Mouse (Mus musculus): Measurements from ENCODE around the gene Pnma5. TPM values are rescaled to one million over a fixed set of nuclear protein-coding genes. Genes with fewer than 3 reads are reported as not detected.

The Pnma5 gene
- total RNA-seq, 1 experiment, result 36.5 TPM

DNA sequence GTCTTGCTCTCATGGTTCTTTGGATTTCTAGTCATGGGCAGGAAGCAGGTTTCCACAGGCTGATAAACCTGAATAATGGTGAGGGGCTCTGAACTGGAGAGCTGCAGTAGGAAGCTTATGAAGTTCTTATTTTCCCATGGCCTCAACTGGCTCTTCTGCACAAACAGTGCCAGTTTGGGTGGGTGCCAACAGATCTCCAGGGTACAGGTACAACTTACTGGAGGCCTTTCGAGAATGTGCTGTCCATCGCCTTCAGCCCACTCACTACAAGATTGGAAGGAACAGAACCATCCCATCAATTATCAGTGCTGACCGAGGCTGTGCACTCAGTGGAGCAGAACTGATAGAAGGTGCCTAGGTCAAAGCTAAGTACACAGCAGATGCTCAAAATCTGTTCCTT, 48.5 kb downstream of the Pnma5 start:
- Histone ChIP-seq H3K9ac (ENCODE audit: insufficient read depth, low read depth, low read length, poor library complexity, severe bottlenecking) (no peak overlapping the region), H3K36me3 (ENCODE audit: control insufficient read depth, insufficient read depth, low read length, poor library complexity, severe bottlenecking) (no peaks in the 10 kb centered on the region), H3K4me3 (ENCODE audit: insufficient read depth in 1 of 2, low read depth in 1 of 2, low read length in 2 of 2, poor library complexity in 1 of 2, severe bottlenecking in 1 of 2) (no peak overlapping the region), H3K27ac (ENCODE audit: insufficient read depth, low read depth, low read length, poor library complexity, severe bottlenecking) (no peak overlapping the region), H3K4me1 (ENCODE audit: control insufficient read depth in 2 of 2, insufficient read depth in 2 of 2, low read length in 2 of 2, poor library complexity in 1 of 2) (no peaks in the 10 kb centered on the region), H3K9me3 (ENCODE audit: control insufficient read depth, insufficient read depth, low read depth, low read length) (no peaks in the 10 kb centered on the region)
- TF ChIP-seq CHD2 (IDR thresholded peaks at IDR 0.05; ENCODE audit: low read depth, low read length), result no peak
- TF ChIP-seq HCFC1 (IDR thresholded peaks at IDR 0.05; ENCODE audit: borderline replicate concordance, insufficient read depth, low read length), result no peak
- no peak for TF ChIP-seq MAFK (IDR thresholded peaks at IDR 0.05; ENCODE audit: insufficient read depth, low read depth, low read length)
- TF ChIP-seq ZNF384 (IDR thresholded peaks at IDR 0.05; ENCODE audit: low read depth, low read length), result no peak
- TF ChIP-seq ZC3H11A (IDR thresholded peaks at IDR 0.05; ENCODE audit: borderline replicate concordance, low read depth, low read length), result no peak
- no peak for DNase-seq (ENCODE audit: low read depth, low spot score)
- in situ Hi-C loops (cut with MboI; ENCODE audit: low sequenced_read_pairs in 2 of 2, unreplicated experiment in 2 of 2), result no loop called here

DNA sequence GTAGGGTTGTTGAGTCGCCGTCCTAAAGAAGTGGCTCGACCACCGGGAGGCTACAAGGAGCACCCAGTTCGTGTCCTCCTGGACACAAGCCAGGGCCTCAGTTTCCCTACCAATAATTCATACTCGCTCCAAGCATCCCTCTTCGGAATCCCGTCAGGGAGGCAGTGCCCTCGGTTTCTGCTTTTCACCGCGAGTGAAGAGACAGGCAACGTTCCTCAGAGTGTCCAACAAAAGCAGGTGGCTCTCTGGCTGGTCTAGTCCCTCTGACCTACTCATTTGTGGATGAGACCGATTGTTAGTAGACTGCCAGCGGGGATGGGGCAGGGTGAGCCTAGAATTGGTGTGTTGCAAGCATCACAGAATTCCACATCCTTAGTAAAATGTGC, 49.4 kb downstream of the Pnma5 start:
- in situ Hi-C loops (cut with MboI; ENCODE audit: low sequenced_read_pairs in 2 of 2, unreplicated experiment in 2 of 2), result no loop called here
- peak overlapping the region; percentile 92 for H3K9ac ChIP-seq (ENCODE audit: insufficient read depth, low read depth, low read length, poor library complexity, severe bottlenecking)
- H3K27ac ChIP-seq (ENCODE audit: insufficient read depth, low read depth, low read length, poor library complexity, severe bottlenecking), result no peak overlapping the region
- H3K36me3 ChIP-seq (ENCODE audit: control insufficient read depth, insufficient read depth, low read length, poor library complexity, severe bottlenecking), result no peaks in the 10 kb centered on the region
- no peak for TF ChIP-seq MAFK (IDR thresholded peaks at IDR 0.05; ENCODE audit: insufficient read depth, low read depth, low read length)
- peak overlapping the region; percentile 78 to 91 for H3K4me3 ChIP-seq (ENCODE audit: insufficient read depth in 1 of 2, low read depth in 1 of 2, low read length in 2 of 2, poor library complexity in 1 of 2, severe bottlenecking in 1 of 2)
- no peaks in the 10 kb centered on the region for H3K4me1 ChIP-seq (ENCODE audit: control insufficient read depth in 2 of 2, insufficient read depth in 2 of 2, low read length in 2 of 2, poor library complexity in 1 of 2)
- H3K9me3 ChIP-seq (ENCODE audit: control insufficient read depth, insufficient read depth, low read depth, low read length), result no peaks in the 10 kb centered on the region
- DNase-seq (ENCODE audit: low read depth, low spot score), result no peak

DNA sequence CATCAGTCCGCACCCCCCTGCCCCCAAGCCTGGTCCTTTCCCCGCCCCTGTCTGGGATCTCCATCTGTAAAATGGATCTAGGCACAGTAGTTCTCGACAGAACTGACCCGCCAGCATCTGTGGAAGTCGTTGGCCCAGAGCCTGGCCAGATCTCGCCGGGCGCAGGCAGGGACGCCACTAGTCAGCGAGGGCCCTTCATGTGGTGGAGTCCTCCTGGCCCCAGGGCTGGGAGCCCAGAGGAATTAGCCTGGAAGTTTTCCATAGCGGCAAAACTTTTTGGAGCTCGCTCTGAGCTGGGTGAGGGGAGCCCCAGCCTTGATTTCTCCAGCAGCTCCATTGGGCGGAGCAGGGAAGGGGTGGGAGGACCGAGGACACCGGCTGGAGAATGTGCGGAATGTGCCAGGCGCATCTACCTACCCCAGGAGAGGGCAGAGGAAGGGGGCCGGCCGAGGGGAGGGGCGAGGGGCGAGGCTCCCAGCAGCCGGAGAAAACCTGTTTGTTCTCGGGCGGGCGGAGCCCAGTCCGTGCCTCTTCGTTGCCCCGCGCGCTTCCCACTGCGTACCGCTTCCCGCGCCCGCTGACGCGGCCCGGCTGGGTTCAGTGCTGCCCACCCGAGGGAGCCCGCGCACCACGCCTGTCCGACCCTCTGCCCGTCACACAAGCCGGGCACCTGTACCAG, 49.9 kb downstream of the Pnma5 start, which contains the start of gene Zfp185:
TSS of gene Zfp185 (plus strand) at position 499 of the 679 bp plus-strand sequence.
- no peaks in the 10 kb centered on the region for H3K9me3 ChIP-seq (ENCODE audit: control insufficient read depth, insufficient read depth, low read depth, low read length)
- H3K27ac ChIP-seq (ENCODE audit: insufficient read depth, low read depth, low read length, poor library complexity, severe bottlenecking), result no peak within 1 kb of the TSS
- TF ChIP-seq MAFK (IDR thresholded peaks at IDR 0.05; ENCODE audit: insufficient read depth, low read depth, low read length) (no peak), ZC3H11A (IDR thresholded peaks at IDR 0.05; ENCODE audit: borderline replicate concordance, low read depth, low read length) (no peak), CHD2 (IDR thresholded peaks at IDR 0.05; ENCODE audit: low read depth, low read length) (no peak), HCFC1 (IDR thresholded peaks at IDR 0.05; ENCODE audit: borderline replicate concordance, insufficient read depth, low read length) (no peak), ZNF384 (IDR thresholded peaks at IDR 0.05; ENCODE audit: low read depth, low read length) (no peak)
- in situ Hi-C loops (cut with MboI; ENCODE audit: low sequenced_read_pairs in 2 of 2, unreplicated experiment in 2 of 2), result no loop called here
- peak within 1 kb of the TSS; percentile 92 for H3K9ac ChIP-seq (ENCODE audit: insufficient read depth, low read depth, low read length, poor library complexity, severe bottlenecking)
- DNase-seq (ENCODE audit: low read depth, low spot score), result peak; percentile 55
- no peaks in the 10 kb centered on the region for H3K36me3 ChIP-seq (ENCODE audit: control insufficient read depth, insufficient read depth, low read length, poor library complexity, severe bottlenecking)
- H3K4me3 ChIP-seq (ENCODE audit: insufficient read depth in 1 of 2, low read depth in 1 of 2, low read length in 2 of 2, poor library complexity in 1 of 2, severe bottlenecking in 1 of 2), result peak within 1 kb of the TSS; percentile 78 to 91
- H3K4me1 ChIP-seq (ENCODE audit: control insufficient read depth in 2 of 2, insufficient read depth in 2 of 2, low read length in 2 of 2, poor library complexity in 1 of 2), result no peaks in the 10 kb centered on the region

DNA sequence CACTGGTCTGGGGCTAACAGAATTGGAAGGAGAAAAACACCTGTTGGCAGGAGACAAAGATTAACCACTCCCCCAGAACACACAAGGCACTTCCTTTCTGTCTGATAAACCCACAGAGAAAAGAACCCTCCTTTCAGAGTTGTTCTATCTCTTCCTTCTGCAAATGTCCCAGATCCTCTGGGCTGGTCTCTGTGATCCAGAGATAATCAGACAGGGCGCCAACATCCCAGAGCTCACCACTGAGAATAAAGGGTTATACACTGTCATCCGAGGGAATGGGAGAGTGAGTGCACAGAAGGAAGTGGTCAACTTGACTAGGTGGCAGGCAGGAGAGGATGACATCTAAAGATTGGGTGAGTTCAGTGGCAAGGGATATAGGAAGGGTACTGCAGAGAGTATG, 51.3 kb downstream of the Pnma5 start:
- TF ChIP-seq ZNF384 (IDR thresholded peaks at IDR 0.05; ENCODE audit: low read depth, low read length), result no peak
- no peak for TF ChIP-seq MAFK (IDR thresholded peaks at IDR 0.05; ENCODE audit: insufficient read depth, low read depth, low read length)
- no peak for TF ChIP-seq CHD2 (IDR thresholded peaks at IDR 0.05; ENCODE audit: low read depth, low read length)
- no peak for TF ChIP-seq ZC3H11A (IDR thresholded peaks at IDR 0.05; ENCODE audit: borderline replicate concordance, low read depth, low read length)
- TF ChIP-seq HCFC1 (IDR thresholded peaks at IDR 0.05; ENCODE audit: borderline replicate concordance, insufficient read depth, low read length), result no peak
- Histone ChIP-seq H3K27ac (ENCODE audit: insufficient read depth, low read depth, low read length, poor library complexity, severe bottlenecking) (no peak overlapping the region), H3K36me3 (ENCODE audit: control insufficient read depth, insufficient read depth, low read length, poor library complexity, severe bottlenecking) (no peaks in the 10 kb centered on the region), H3K4me3 (ENCODE audit: insufficient read depth in 1 of 2, low read depth in 1 of 2, low read length in 2 of 2, poor library complexity in 1 of 2, severe bottlenecking in 1 of 2) (no peak overlapping the region), H3K4me1 (ENCODE audit: control insufficient read depth in 2 of 2, insufficient read depth in 2 of 2, low read length in 2 of 2, poor library complexity in 1 of 2) (no peaks in the 10 kb centered on the region), H3K9ac (ENCODE audit: insufficient read depth, low read depth, low read length, poor library complexity, severe bottlenecking) (no peak overlapping the region), H3K9me3 (ENCODE audit: control insufficient read depth, insufficient read depth, low read depth, low read length) (no peaks in the 10 kb centered on the region)
- in situ Hi-C loops (cut with MboI; ENCODE audit: low sequenced_read_pairs in 2 of 2, unreplicated experiment in 2 of 2), result no loop called here
- DNase-seq (ENCODE audit: low read depth, low spot score), result no peak

Other genes with a start within 250 kb of the Pnma5 start
- 0.04 and 0.05 TPM in 2 replicates for gene Gabrq, start 211.9 kb downstream of the Pnma5 start, total RNA-seq (2012; rRNA removed)
- 16.2 and 25.9 TPM in 2 replicates for gene Cetn2, start 118.7 kb downstream of the Pnma5 start, total RNA-seq (2012; rRNA removed)
- 14.4 and 15.9 TPM in 2 replicates for gene Nsdhl, start 118.5 kb downstream of the Pnma5 start, total RNA-seq (2012; rRNA removed)
- 8.5 and 9.8 TPM in 2 replicates for gene Zfp185, start 49.8 kb downstream of the Pnma5 start, total RNA-seq (2012; rRNA removed)
- 0.16 and 0.18 TPM in 2 replicates for gene Pnma3, start 27.7 kb upstream of the Pnma5 start, total RNA-seq (2012; rRNA removed)
- 1.2 and 7.9 TPM in 2 replicates for gene Xlr4a, start 45.4 kb upstream of the Pnma5 start, total RNA-seq (2012; rRNA removed)
- gene Xlr3a, start 60.0 kb upstream of the Pnma5 start, total RNA-seq (2012; rRNA removed), result 9.6 and 28.8 TPM in 2 replicates
- gene Gm14685, start 79.9 kb upstream of the Pnma5 start, total RNA-seq (2012; rRNA removed), result 0.32 and 1.7 TPM in 2 replicates
- gene Xlr5b, start 111.7 kb upstream of the Pnma5 start, total RNA-seq (2012; rRNA removed), result 0.37 and 3.9 TPM in 2 replicates
- 0.21 and 0.58 TPM in 2 replicates for gene DXBay18, start 112.3 kb upstream of the Pnma5 start, total RNA-seq (2012; rRNA removed)
- not detected in 2 replicates for gene Spin2d, start 139.9 kb upstream of the Pnma5 start, total RNA-seq (2012; rRNA removed)
- gene Xlr3b, start 155.1 kb upstream of the Pnma5 start, total RNA-seq (2012; rRNA removed), result 4.0 and 16.6 TPM in 2 replicates
- gene Xlr4b, start 177.2 kb upstream of the Pnma5 start, total RNA-seq (2012; rRNA removed), result 0.58 and 6.6 TPM in 2 replicates
- 1.9 and 2.6 TPM in 2 replicates for gene F8a, start 191.2 kb upstream of the Pnma5 start, total RNA-seq (2012; rRNA removed)
- 0.90 and 7.6 TPM in 2 replicates for gene Xlr4c, start 206.0 kb upstream of the Pnma5 start, total RNA-seq (2012; rRNA removed)
- 1.4 and 8.9 TPM in 2 replicates for gene Xlr3c, start 228.3 kb upstream of the Pnma5 start, total RNA-seq (2012; rRNA removed)

Data from ES-E14 (cell line).